8 mouse cellular contexts compared by ENCODE assay signal in genomic region chr11:52098398-52098946, GRCm38 (mm10). TPM values are rescaled to one million over a fixed set of nuclear protein-coding genes. Genes with fewer than 3 reads are reported as not detected.
DNase-seq lines count a peak whose midpoint lies in the region; ATAC-seq and TF ChIP-seq lines count a peak whose summit lies in the region.

Gene Ppp2ca, plus strand, starts transcription at chr11:52098681.

- H3K27me3 ChIP-seq in E14TG2a.4 (ENCODE audit: insufficient read depth, low read length), result no peaks in the 10 kb centered on the region
- no peaks in the 10 kb centered on the region for H3K27me3 ChIP-seq in forebrain, embryonic 12.5 days
- no peaks in the 10 kb centered on the region for H3K27me3 ChIP-seq in heart, postnatal 0 days (ENCODE audit: control insufficient read depth, insufficient read depth, low read length)
- H3K27me3 ChIP-seq in liver, embryonic 16.5 days (ENCODE audit: control insufficient read depth, insufficient read depth, low read depth, low read length), result no peaks in the 10 kb centered on the region
- H3K27me3 ChIP-seq in neural tube, embryonic 13.5 days, result no peaks in the 10 kb centered on the region
- H3K27me3 ChIP-seq in testis, adult 2 months (ENCODE audit: control insufficient read depth, insufficient read depth, low read length), result no peaks in the 10 kb centered on the region

- ATAC-seq in forebrain, embryonic 12.5 days (ENCODE audit: low FRiP score), result peak; percentile 98
- ATAC-seq in heart, postnatal 0 days (ENCODE audit: insufficient read depth, low read depth), result peak; percentile 96
- peak; percentile 96 for ATAC-seq in liver, embryonic 16.5 days (ENCODE audit: low read depth)
- peak; percentile 97 for ATAC-seq in neural tube, embryonic 13.5 days (ENCODE audit: low read depth)

- peak within 1 kb of the TSS; percentile 83 for H3K4me2 ChIP-seq in forebrain, embryonic 12.5 days
- peak within 1 kb of the TSS; percentile 64 for H3K4me2 ChIP-seq in heart, postnatal 0 days (ENCODE audit: low read depth, low read length)
- peak within 1 kb of the TSS; percentile 91 for H3K4me2 ChIP-seq in liver, embryonic 16.5 days (ENCODE audit: low read depth, low read length)
- H3K4me2 ChIP-seq in neural tube, embryonic 13.5 days, result peak within 1 kb of the TSS; percentile 98

- peak within 1 kb of the TSS; percentile 96 for H3K9ac ChIP-seq in forebrain, embryonic 12.5 days
- peak within 1 kb of the TSS; percentile 100 for H3K9ac ChIP-seq in heart, postnatal 0 days (replicated peaks; ENCODE audit: low read depth, low read length)
- H3K9ac ChIP-seq in liver, embryonic 16.5 days (ENCODE audit: low read depth, low read length), result peak within 1 kb of the TSS; percentile 98
- H3K9ac ChIP-seq in neural tube, embryonic 13.5 days, result peak within 1 kb of the TSS; percentile 96

- TF ChIP-seq POLR2A in testis, adult 2 months (IDR thresholded peaks at IDR 0.05; ENCODE audit: control insufficient read depth, low read depth, low read length), result peak; percentile 49

- no peak for TF ChIP-seq EP300 in heart, postnatal 0 days (IDR thresholded peaks at IDR 0.05; ENCODE audit: low read depth)

- peaks cover 54% of the 10 kb centered on the region for H3K4me1 ChIP-seq in E14TG2a.4 (replicated peaks; ENCODE audit: low read depth, low read length)
- peaks cover 31% of the 10 kb centered on the region for H3K4me1 ChIP-seq in forebrain, embryonic 12.5 days
- H3K4me1 ChIP-seq in heart, postnatal 0 days (ENCODE audit: control insufficient read depth, insufficient read depth), result peaks cover 42% of the 10 kb centered on the region
- H3K4me1 ChIP-seq in liver, embryonic 16.5 days (ENCODE audit: control insufficient read depth, low read depth, low read length), result peaks cover 39% of the 10 kb centered on the region
- H3K4me1 ChIP-seq in neural tube, embryonic 13.5 days (replicated peaks), result peaks cover 48% of the 10 kb centered on the region
- H3K4me1 ChIP-seq in testis, adult 2 months (ENCODE audit: control insufficient read depth, insufficient read depth, low read length), result peaks cover 7% of the 10 kb centered on the region

- no peak for TF ChIP-seq CTCF in E14TG2a.4 (conservative IDR thresholded peaks at IDR 0.05; ENCODE audit: low read length)
- no peak for TF ChIP-seq CTCF in heart, postnatal 0 days (IDR thresholded peaks at IDR 0.05; ENCODE audit: low read depth)
- TF ChIP-seq CTCF in testis, adult 2 months (IDR thresholded peaks at IDR 0.05; ENCODE audit: control insufficient read depth, insufficient read depth, insufficient replicate concordance, low read depth, low read length), result no peak

- H3K36me3 ChIP-seq in E14TG2a.4 (ENCODE audit: insufficient read depth, low read length), result peaks cover 19% of the 10 kb centered on the region
- H3K36me3 ChIP-seq in forebrain, embryonic 12.5 days (replicated peaks), result no peaks in the 10 kb centered on the region
- no peaks in the 10 kb centered on the region for H3K36me3 ChIP-seq in heart, postnatal 0 days (replicated peaks; ENCODE audit: control insufficient read depth, insufficient read depth, low read length)
- H3K36me3 ChIP-seq in liver, embryonic 16.5 days (ENCODE audit: control insufficient read depth, insufficient read depth), result no peaks in the 10 kb centered on the region
- no peaks in the 10 kb centered on the region for H3K36me3 ChIP-seq in neural tube, embryonic 13.5 days
- H3K36me3 ChIP-seq in testis, adult 2 months (ENCODE audit: control insufficient read depth, insufficient read depth, low read length), result no peaks in the 10 kb centered on the region

- no peaks in the 10 kb centered on the region for H3K9me3 ChIP-seq in E14TG2a.4 (ENCODE audit: low read length)
- H3K9me3 ChIP-seq in forebrain, embryonic 12.5 days, result no peaks in the 10 kb centered on the region
- H3K9me3 ChIP-seq in heart, postnatal 0 days (replicated peaks; ENCODE audit: control insufficient read depth, low read length), result no peaks in the 10 kb centered on the region
- H3K9me3 ChIP-seq in liver, embryonic 16.5 days (replicated peaks; ENCODE audit: control insufficient read depth, low read length), result no peaks in the 10 kb centered on the region
- H3K9me3 ChIP-seq in neural tube, embryonic 13.5 days, result no peaks in the 10 kb centered on the region

- WGBS in forebrain, embryonic 12.5 days, result under 1% methylated on average over 34 of the region's 53 CpGs
- WGBS in heart, postnatal 0 days, result under 1% methylated on average over 49 of the region's 53 CpGs
- under 1% methylated on average over 53 of the region's 53 CpGs for WGBS in liver, embryonic 16.5 days (ENCODE audit: insufficient replicate concordance)
- under 1% methylated on average over 51 of the region's 53 CpGs for WGBS in neural tube, embryonic 13.5 days

- peak; percentile 97 for DNase-seq in c-Kit-positive CD71-positive TER-119-positive erythroid progenitor cells, embryonic 14.5 days (ENCODE audit: low spot score)
- DNase-seq in heart, postnatal 0 days (ENCODE audit: low spot score), result peak; percentile 99
- DNase-seq in kidney, postnatal 4 days, result peak; percentile 97 to 99

- H3K27ac ChIP-seq in forebrain, embryonic 12.5 days, result peak within 1 kb of the TSS; percentile 99
- peak within 1 kb of the TSS; percentile 100 for H3K27ac ChIP-seq in heart, postnatal 0 days (ENCODE audit: low read depth)
- peak within 1 kb of the TSS; percentile 100 for H3K27ac ChIP-seq in liver, embryonic 16.5 days (ENCODE audit: low read length)
- peak within 1 kb of the TSS; percentile 99 for H3K27ac ChIP-seq in neural tube, embryonic 13.5 days (replicated peaks)
- H3K27ac ChIP-seq in testis, adult 2 months (ENCODE audit: control insufficient read depth, insufficient read depth, low read depth, low read length), result peak within 1 kb of the TSS; percentile 95

- peak within 1 kb of the TSS; percentile 98 for H3K4me3 ChIP-seq in E14TG2a.4 (replicated peaks; ENCODE audit: low read length)
- peak within 1 kb of the TSS; percentile 91 for H3K4me3 ChIP-seq in forebrain, embryonic 12.5 days (replicated peaks)
- peak within 1 kb of the TSS; percentile 96 for H3K4me3 ChIP-seq in heart, postnatal 0 days (ENCODE audit: low read depth, low read length)
- H3K4me3 ChIP-seq in liver, embryonic 16.5 days (ENCODE audit: low read depth, low read length), result peak within 1 kb of the TSS; percentile 87
- H3K4me3 ChIP-seq in neural tube, embryonic 13.5 days, result peak within 1 kb of the TSS; percentile 98
- peak within 1 kb of the TSS; percentile 99 for H3K4me3 ChIP-seq in testis, adult 2 months (ENCODE audit: control insufficient read depth, low read depth, low read length)

RNA-seq across cellular contexts. Expression of gene Ppp2ca, which starts in this region (rescaled TPM):
- 121 and 125 TPM in 2 replicates for polyA plus RNA-seq in forebrain, embryonic 12.5 days (2016; fragmentation: Nextera tagmentation; extraction: Ambion mirVana)
- total RNA-seq in heart, postnatal 0 days (2014; rRNA removed; ENCODE audit: low replicate concordance), result 68.0 and 77.5 TPM in 2 replicates
- polyA plus RNA-seq in heart, postnatal 0 days (2015; fragmentation: Nextera tagmentation; extraction: Ambion mirVana), result 48.8 and 53.3 TPM in 2 replicates
- polyA plus RNA-seq in liver, embryonic 16.5 days (2015; fragmentation: Nextera tagmentation; extraction: Ambion mirVana), result 26.5 and 26.9 TPM in 2 replicates
- polyA plus RNA-seq in neural tube, embryonic 13.5 days (2015; fragmentation: Nextera tagmentation; extraction: Ambion mirVana), result 137 and 141 TPM in 2 replicates
- polyA plus RNA-seq in testis, adult 2 months (2012; rRNA removed), result 8.2 and 9.3 TPM in 2 replicates

Comparison
In these comparisons a context has a peak if more than half of its experiments do, and no peak if none do; other contexts are left out.
1. Peak in every context shown above with its lines: DNase-seq, ATAC-seq, H3K4me3 ChIP-seq and H3K27ac ChIP-seq.